Mouse (Mus musculus) forebrain, postnatal 0 days (tissue): ENCODE measurements around the gene Glod4. TPM values are rescaled to one million over a fixed set of nuclear protein-coding genes. Genes with fewer than 3 reads are reported as not detected.

ENCODE experiments used
- ATAC-seq: fragments of 200-750 bp; cut with Nextera tagmentation; 2 replicates; pipeline ENCODE4 v1.8.0; 2017; ENCODE audit warnings: mild to moderate bottlenecking, moderate library complexity
- DNase-seq: peaks from one replicate; pipeline ENCODE4 v3.0.0-alpha.2; 2015
- H3K27ac ChIP-seq: fragments of 300-500 bp; sonication (generic); 2 replicates; pipeline ENCODE4 v1.5.1; 2014; ENCODE audit warnings: low read depth, mild to moderate bottlenecking, antibody characterized with exemption, low read length, moderate library complexity, mixed read lengths
- H3K27me3 ChIP-seq: fragments of 300-500 bp; sonication (generic); 2 replicates; pipeline ENCODE4 v1.6.1; 2014; ENCODE audit warnings: mild to moderate bottlenecking, low read length, mixed read lengths; ENCODE audit not compliant: insufficient read depth
- H3K36me3 ChIP-seq: fragments of 300-500 bp; sonication (generic); 2 replicates; pipeline ENCODE4 v1.6.1; 2014; ENCODE audit warnings: mild to moderate bottlenecking, moderate library complexity; ENCODE audit not compliant: insufficient read depth
- H3K4me1 ChIP-seq: fragments of 300-500 bp; sonication (generic); 2 replicates; pipeline ENCODE4 v1.6.1; 2014; ENCODE audit warnings: antibody characterized with exemption; ENCODE audit not compliant: insufficient read depth
- H3K4me2 ChIP-seq: fragments of 300-500 bp; sonication (generic); 2 replicates; pipeline ENCODE4 v1.6.1; 2014; ENCODE audit warnings: low read depth, mild to moderate bottlenecking, moderate library complexity
- H3K4me3 ChIP-seq: fragments of 300-500 bp; sonication (generic); 2 replicates; pipeline ENCODE4 v1.5.1; 2014; ENCODE audit warnings: low read depth, low read length, mixed read lengths
- H3K9ac ChIP-seq: fragments of 300-500 bp; sonication (generic); 2 replicates; pipeline ENCODE4 v1.6.1; 2014; ENCODE audit warnings: mild to moderate bottlenecking
- H3K9me3 ChIP-seq: fragments of 300-500 bp; sonication (generic); 2 replicates; pipeline ENCODE4 v1.6.1; 2016; ENCODE audit warnings: low read length
- CTCF ChIP-seq: sonication (generic); IDR thresholded peaks from 2 replicates; pipeline ENCODE4 v1.5.1; 2016; ENCODE audit warnings: antibody characterized with exemption, control low read depth, low read depth
- WGBS: fragments of 180-500 bp; shearing (Covaris S2); extraction: QIAGEN DNeasy Blood & Tissue Kit; methylation state at CpG from one replicate; pipeline ENCODE4 v1.1.7; 2014; 5-methylcytosine and 5-hydroxymethylcytosine counted together
- polyA plus RNA-seq: library from polyadenylated mRNA; unstranded; fragments of >200 nt; fragmentation: Nextera tagmentation; extraction: Ambion mirVana; gene quantifications from 2 replicates; pipeline ENCODE4 v1.2.1, GENCODE M21; 2015
- total RNA-seq: library from RNA; depleted of rRNA; stranded (reverse); fragments of >200 nt; gene quantifications from 2 replicates; pipeline ENCODE4 v1.2.3, GENCODE M21; 2014; rRNA removed

The Glod4 gene
- total and polyA plus RNA-seq, 2 experiments from 2014 or later: 79.7 to 126 TPM

DNA sequence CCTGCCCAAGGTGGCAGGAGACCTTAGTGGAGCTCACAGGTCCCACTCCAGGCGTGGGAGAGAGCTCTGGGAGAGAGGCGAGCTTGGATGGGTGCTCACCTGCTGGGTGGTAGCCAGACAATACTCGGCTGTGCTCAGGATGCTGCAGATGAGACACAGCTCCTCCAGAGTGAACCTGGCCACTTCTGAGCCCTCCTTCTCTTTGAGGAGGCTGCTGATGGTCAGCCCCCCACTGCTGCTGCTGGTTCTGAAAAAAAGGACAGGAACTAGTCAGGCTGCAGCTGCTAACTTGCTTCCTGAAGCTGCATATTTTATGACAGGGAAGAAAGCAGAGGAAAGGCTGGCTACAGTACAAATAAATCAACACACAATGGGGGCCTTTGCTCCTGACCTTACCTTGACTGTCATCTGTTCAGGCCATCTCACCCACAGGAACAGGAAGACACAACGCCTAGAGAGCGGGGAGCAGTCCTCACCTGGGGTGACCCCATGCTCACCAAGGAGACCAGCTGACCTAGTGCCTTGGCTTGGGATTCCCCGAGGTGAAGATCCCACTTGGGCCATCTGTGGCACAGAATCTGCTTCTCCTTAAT lies 162.4 kb downstream of the Glod4 start:
- Histone ChIP-seq H3K27ac (no peak overlapping the region), H3K27me3 (no peaks in the 10 kb centered on the region), H3K4me1 (no peaks in the 10 kb centered on the region), H3K9me3 (no peaks in the 10 kb centered on the region), H3K4me3 (no peak overlapping the region), H3K36me3 (peaks cover 56% of the 10 kb centered on the region), H3K4me2 (no peak overlapping the region), H3K9ac (no peak overlapping the region)
- no peak for TF ChIP-seq CTCF
- WGBS: 88% methylated on average over 6 of the region's 6 CpGs
- ATAC-seq: no peak
- no peak for DNase-seq

DNA sequence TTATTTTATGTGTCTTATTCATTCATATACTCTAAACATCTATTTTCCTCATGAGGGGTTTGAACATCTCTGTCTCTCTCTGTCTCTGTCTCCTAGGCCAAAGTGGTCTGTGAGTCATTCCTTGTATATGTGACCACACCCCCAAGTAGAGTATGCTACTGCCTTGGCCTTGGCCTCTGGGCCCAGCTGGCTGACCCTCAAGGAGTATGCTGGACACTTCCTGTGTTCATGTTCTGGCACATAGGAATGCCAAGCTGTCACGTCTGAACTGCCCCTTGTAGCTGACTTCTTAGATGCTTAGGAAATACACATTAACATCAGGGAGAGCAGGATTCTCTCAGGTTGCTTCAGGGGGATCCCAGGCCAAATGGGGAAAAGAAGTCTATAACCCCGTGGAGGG lies 163.2 kb downstream of the Glod4 start:
- Histone ChIP-seq H3K27me3 (no peaks in the 10 kb centered on the region), H3K9ac (no peak overlapping the region), H3K4me3 (no peak overlapping the region), H3K4me2 (no peak overlapping the region), H3K27ac (no peak overlapping the region), H3K4me1 (no peaks in the 10 kb centered on the region), H3K36me3 (peaks cover 64% of the 10 kb centered on the region), H3K9me3 (no peaks in the 10 kb centered on the region)
- DNase-seq (no peak), ATAC-seq (no peak)
- WGBS: 76% methylated on average over 2 of the region's 2 CpGs
- TF ChIP-seq CTCF: no peak

DNA sequence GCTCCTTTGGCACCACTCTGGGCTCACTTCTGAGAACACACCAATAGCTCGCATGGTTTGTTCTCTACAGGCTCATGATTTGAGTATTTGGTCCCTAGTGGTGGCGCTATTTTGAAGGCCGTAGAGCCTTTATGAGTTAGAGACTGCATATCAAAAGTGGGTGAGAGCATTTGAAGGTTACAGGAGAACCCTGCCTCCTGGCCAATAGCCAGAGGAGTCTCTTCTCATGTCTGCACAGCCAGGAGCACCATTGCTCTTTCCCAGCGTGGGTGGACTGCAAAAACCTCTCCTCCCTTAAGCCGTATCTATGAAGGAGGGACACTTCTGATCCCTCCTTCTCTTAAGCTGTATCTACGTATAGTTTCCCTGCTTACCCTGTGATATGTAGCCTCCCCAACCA lies 166.2 kb downstream of the Glod4 start:
- Histone ChIP-seq H3K4me3 (no peak overlapping the region), H3K27me3 (no peaks in the 10 kb centered on the region), H3K36me3 (peaks cover 69% of the 10 kb centered on the region), H3K9ac (no peak overlapping the region), H3K27ac (no peak overlapping the region), H3K9me3 (no peaks in the 10 kb centered on the region), H3K4me1 (no peaks in the 10 kb centered on the region), H3K4me2 (no peak overlapping the region)
- 90% methylated on average over 6 of the region's 6 CpGs for WGBS
- TF ChIP-seq CTCF: no peak
- ATAC-seq (no peak), DNase-seq (no peak)

DNA sequence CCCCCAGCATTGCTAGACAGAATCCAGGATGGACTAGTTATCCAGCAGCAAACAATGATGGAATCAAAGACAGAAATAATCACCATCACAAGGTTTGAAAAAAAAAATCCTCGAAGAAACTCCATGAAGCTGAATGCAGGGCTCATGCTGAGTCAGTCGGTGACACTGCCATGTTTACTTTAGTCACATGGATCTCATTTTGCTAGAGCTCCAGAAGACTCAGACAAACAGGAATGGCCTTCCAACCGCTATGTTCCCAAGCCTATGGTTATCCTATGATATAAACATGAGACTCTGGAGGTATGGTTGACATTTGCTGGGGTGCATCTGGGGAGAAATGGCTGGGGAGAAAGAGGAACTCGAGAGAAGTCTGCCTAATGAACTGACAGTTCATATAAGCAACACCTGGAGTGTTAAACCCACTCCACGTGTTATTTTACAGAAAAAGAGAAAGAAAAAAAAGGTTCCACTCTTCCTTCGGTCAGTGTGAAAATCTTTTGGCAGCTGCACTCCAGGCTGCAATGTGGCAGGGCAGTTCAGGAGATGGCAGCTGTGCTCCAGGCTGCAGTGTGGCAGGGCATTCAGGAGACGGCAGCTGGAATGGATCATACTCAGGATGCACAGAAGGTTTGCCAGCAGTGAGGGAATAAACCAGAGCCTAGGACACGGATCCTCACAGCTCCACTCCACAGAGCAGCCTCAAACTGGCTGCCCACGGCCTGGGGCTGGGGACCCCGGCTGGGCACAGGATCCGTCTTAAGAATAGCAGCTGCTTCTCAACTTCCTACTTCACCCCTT lies 169.0 kb downstream of the Glod4 start:
- ATAC-seq: no peak
- Histone ChIP-seq H3K9me3 (no peaks in the 10 kb centered on the region), H3K27ac (no peak overlapping the region), H3K4me1 (no peaks in the 10 kb centered on the region), H3K27me3 (no peaks in the 10 kb centered on the region), H3K36me3 (peaks cover 43% of the 10 kb centered on the region), H3K9ac (no peak overlapping the region), H3K4me2 (no peak overlapping the region), H3K4me3 (no peak overlapping the region)
- DNase-seq: no peak
- WGBS: 66% methylated on average over 11 of the region's 11 CpGs
- TF ChIP-seq CTCF: no peak

Other genes starting within 250 kb of the Glod4 start
- gene 1700016K19Rik, start 243.8 kb downstream of the Glod4 start, total RNA-seq: 5.0 and 10.0 TPM in 2 replicates
- gene 1700016K19Rik, start 243.8 kb downstream of the Glod4 start, polyA plus RNA-seq: 7.7 and 8.0 TPM in 2 replicates
- 11.6 and 12.7 TPM in 2 replicates for gene Rflnb, start 215.9 kb downstream of the Glod4 start, total RNA-seq
- 9.1 and 14.0 TPM in 2 replicates for gene Rflnb, start 215.9 kb downstream of the Glod4 start, polyA plus RNA-seq
- 49.4 and 56.6 TPM in 2 replicates for gene Vps53, start 64.1 kb downstream of the Glod4 start, total RNA-seq
- 59.1 and 63.2 TPM in 2 replicates for gene Vps53, start 64.1 kb downstream of the Glod4 start, polyA plus RNA-seq
- gene Fam57a, start 64.1 kb downstream of the Glod4 start, total RNA-seq: 25.1 TPM in 2 replicates
- gene Fam57a, start 64.1 kb downstream of the Glod4 start, polyA plus RNA-seq: 14.3 and 17.4 TPM in 2 replicates
- gene Dbil5, start 26.1 kb downstream of the Glod4 start, total RNA-seq: 0.43 TPM in 1 of 2 replicates, not detected in the other
- gene Dbil5, start 26.1 kb downstream of the Glod4 start, polyA plus RNA-seq: 0.89 and 1.2 TPM in 2 replicates
- gene Gemin4, start 26.1 kb downstream of the Glod4 start, total RNA-seq: 11.5 and 12.2 TPM in 2 replicates
- 6.9 and 8.7 TPM in 2 replicates for gene Gemin4, start 26.1 kb downstream of the Glod4 start, polyA plus RNA-seq
- 15.1 and 18.2 TPM in 2 replicates for gene Mrm3, start within 50 bp of the Glod4 start, total RNA-seq
- 20.8 and 22.2 TPM in 2 replicates for gene Mrm3, start within 50 bp of the Glod4 start, polyA plus RNA-seq
- 19.0 and 22.1 TPM in 2 replicates for gene Nxn, start 155.4 kb upstream of the Glod4 start, total RNA-seq
- gene Nxn, start 155.4 kb upstream of the Glod4 start, polyA plus RNA-seq: 10.7 and 12.7 TPM in 2 replicates
- 48.6 and 56.6 TPM in 2 replicates for gene Timm22, start 163.2 kb upstream of the Glod4 start, total RNA-seq
- gene Timm22, start 163.2 kb upstream of the Glod4 start, polyA plus RNA-seq: 93.2 and 98.2 TPM in 2 replicates